Mouse (Mus musculus) stomach, embryonic 14.5 days (tissue): ENCODE results near the gene Mrpl10. TPM values are rescaled to one million over a fixed set of nuclear protein-coding genes. Genes with fewer than 3 reads are reported as not detected.

ENCODE experiments used
- ATAC-seq: fragments of 200-750 bp; cut with Nextera tagmentation; 2 replicates; pipeline ENCODE4 v1.8.0; 2017; ENCODE audit warnings: low read depth, moderate TSS enrichment; ENCODE audit not compliant: insufficient number of reproducible peaks, insufficient read depth, low FRiP score
- H3K27ac ChIP-seq: fragments of 300-500 bp; sonication (generic); 2 replicates; pipeline ENCODE4 v1.5.1; 2014; ENCODE audit warnings: mild to moderate bottlenecking, low read length, moderate library complexity, mixed read lengths
- H3K27me3 ChIP-seq: fragments of 300-500 bp; sonication (generic); 2 replicates; pipeline ENCODE4 v1.6.1; 2014; ENCODE audit warnings: low read length, control low read depth, mixed read lengths; ENCODE audit not compliant: control insufficient read depth, insufficient read depth
- H3K36me3 ChIP-seq: fragments of 300-500 bp; sonication (generic); 2 replicates; pipeline ENCODE4 v1.6.1; 2014; ENCODE audit warnings: mild to moderate bottlenecking, control low read depth, low read length, moderate library complexity, mixed read lengths; ENCODE audit not compliant: control insufficient read depth, insufficient read depth
- H3K4me1 ChIP-seq: fragments of 300-500 bp; sonication (generic); 2 replicates; pipeline ENCODE4 v1.6.1; 2014; ENCODE audit warnings: low read length, control low read depth, mixed read lengths; ENCODE audit not compliant: control insufficient read depth, insufficient read depth
- H3K4me2 ChIP-seq: fragments of 300-500 bp; sonication (generic); replicated peaks from 2 replicates; pipeline ENCODE4 v1.6.1; 2014; ENCODE audit warnings: low read depth, low read length, control low read depth
- H3K4me3 ChIP-seq: fragments of 300-500 bp; sonication (generic); 2 replicates; pipeline ENCODE4 v1.5.1; 2014; ENCODE audit warnings: low read depth, low read length, control low read depth
- H3K9ac ChIP-seq: fragments of 300-500 bp; sonication (generic); replicated peaks from 2 replicates; pipeline ENCODE4 v1.6.1; 2014; ENCODE audit warnings: low read depth, mild to moderate bottlenecking, control low read depth, low read length, moderate library complexity, mixed read lengths
- H3K9me3 ChIP-seq: fragments of 300-500 bp; sonication (generic); 2 replicates; pipeline ENCODE4 v1.6.1; 2016; ENCODE audit warnings: low read depth, low read length, control low read depth; ENCODE audit not compliant: control insufficient read depth
- WGBS: fragments of 180-500 bp; shearing (Covaris S2); extraction: QIAGEN DNeasy Blood & Tissue Kit; methylation state at CpG from one replicate; pipeline ENCODE4 v1.1.7; 2014; 5-methylcytosine and 5-hydroxymethylcytosine counted together
- polyA plus RNA-seq: library from polyadenylated mRNA; unstranded; fragments of >200 nt; fragmentation: Nextera tagmentation; extraction: Ambion mirVana; gene quantifications from 2 replicates; pipeline ENCODE4 v1.2.1, GENCODE M21; 2014

Mrpl10 gene
- polyA plus RNA-seq, 1 experiment from 2014 or later = 89.2 TPM

DNA sequence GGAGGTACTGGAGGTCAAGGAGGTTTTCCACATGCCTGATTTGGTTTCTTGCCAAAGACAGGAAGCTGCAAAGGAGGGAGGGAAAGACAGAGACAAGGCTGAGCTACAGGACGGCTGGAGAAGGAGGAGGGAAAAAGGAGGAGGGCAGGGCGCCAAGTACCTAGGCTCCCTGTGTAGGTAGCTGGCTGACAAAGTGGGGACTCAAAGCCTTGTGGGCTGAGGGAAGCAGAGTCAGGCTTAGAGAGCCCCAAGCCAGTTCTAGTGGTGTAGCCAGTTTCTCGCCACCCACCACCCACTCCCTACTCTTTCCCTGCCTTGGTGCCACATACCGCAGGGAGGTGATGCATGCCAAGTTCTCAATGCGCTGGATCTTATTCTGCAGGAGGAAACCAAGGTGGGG lies 5.2 kb upstream of the Mrpl10 start:
- no peaks in the 10 kb centered on the region; the same call in 1 of the 2 replicates for H3K36me3 ChIP-seq
- H3K9me3 ChIP-seq = no peaks in the 10 kb centered on the region
- H3K9ac ChIP-seq = no peak overlapping the region
- H3K4me1 ChIP-seq = no peaks in the 10 kb centered on the region
- H3K4me3 ChIP-seq = no peak overlapping the region
- ATAC-seq = no peak
- no peak overlapping the region for H3K4me2 ChIP-seq
- 76% methylated on average over 5 of the region's 5 CpGs for WGBS
- no peaks in the 10 kb centered on the region for H3K27me3 ChIP-seq
- H3K27ac ChIP-seq = no peak overlapping the region

DNA sequence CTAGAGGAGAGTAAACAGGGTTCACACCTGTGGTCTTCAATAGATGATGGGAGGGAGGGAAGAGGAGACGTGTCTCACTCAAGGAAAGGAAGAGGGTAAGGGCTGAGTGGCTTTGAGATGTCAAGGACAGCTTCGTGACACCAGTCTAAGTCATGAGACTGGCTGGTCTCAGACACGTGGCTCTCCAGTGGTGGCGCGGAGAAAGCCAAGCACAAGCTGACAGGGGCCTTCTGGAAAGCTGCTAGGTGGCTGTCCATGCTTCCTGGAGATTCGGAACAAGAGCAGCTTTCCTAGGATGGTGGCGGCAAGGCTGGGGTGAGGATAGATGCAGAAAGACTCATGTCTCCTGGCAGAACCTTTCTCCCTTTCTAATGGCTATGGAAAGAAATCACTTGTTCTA lies 2.5 kb upstream of the Mrpl10 start:
- H3K4me3 ChIP-seq = no peak overlapping the region
- H3K27me3 ChIP-seq = no peaks in the 10 kb centered on the region
- H3K36me3 ChIP-seq = no peaks in the 10 kb centered on the region
- H3K9ac ChIP-seq = no peak overlapping the region
- H3K27ac ChIP-seq = no peak overlapping the region
- H3K4me2 ChIP-seq = no peak overlapping the region
- WGBS = 58% methylated on average over 7 of the region's 7 CpGs
- no peaks in the 10 kb centered on the region for H3K9me3 ChIP-seq
- no peak for ATAC-seq
- peaks cover 4% of the 10 kb centered on the region; the same call in 1 of the 2 replicates for H3K4me1 ChIP-seq

DNA sequence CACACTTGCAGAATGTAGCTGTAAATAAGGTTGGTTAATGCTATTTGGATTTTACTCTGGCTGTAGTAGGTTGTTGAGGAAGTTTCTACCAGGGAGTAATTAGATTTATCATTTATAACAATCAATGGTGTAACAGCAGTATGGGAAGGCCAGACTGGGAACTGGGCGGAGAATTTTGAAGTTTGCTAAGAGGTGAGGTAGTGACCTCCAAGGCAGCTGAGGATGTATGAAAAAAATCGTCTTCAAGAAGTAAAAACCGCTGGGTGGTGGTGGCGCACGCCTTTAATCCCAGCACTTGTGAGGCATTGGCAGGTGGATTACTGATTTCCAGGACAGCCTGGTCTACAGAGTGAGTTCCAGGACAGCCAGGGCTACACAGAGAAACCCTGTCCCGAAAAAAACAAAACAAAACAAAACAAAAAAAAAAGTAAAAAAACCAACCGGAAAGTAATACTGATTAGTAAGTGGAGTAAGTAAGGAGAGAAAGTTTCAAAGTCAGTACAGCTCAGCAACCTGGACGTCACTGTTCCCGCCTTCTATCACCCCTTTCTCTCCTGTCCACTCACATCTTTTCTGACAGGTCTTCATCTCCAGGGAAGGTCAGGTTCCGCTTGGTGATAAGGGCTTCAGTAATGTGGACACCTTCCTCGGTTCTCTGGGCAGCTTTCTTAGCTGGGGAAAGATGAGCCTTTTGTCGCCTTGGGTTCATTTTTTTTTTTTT lies 899 bp upstream of the Mrpl10 start:
- peak overlapping the region; percentile 82 for H3K4me3 ChIP-seq
- no peak for ATAC-seq
- no peaks in the 10 kb centered on the region for H3K9me3 ChIP-seq
- peak overlapping the region; percentile 63 for H3K4me2 ChIP-seq
- H3K9ac ChIP-seq = no peak overlapping the region
- H3K36me3 ChIP-seq = no peaks in the 10 kb centered on the region; the same call in 1 of the 2 replicates
- H3K27me3 ChIP-seq = no peaks in the 10 kb centered on the region
- H3K27ac ChIP-seq = no peak overlapping the region
- 41% methylated on average over 12 of the region's 12 CpGs for WGBS
- H3K4me1 ChIP-seq = peaks cover 4% of the 10 kb centered on the region; the same call in 1 of the 2 replicates

DNA sequence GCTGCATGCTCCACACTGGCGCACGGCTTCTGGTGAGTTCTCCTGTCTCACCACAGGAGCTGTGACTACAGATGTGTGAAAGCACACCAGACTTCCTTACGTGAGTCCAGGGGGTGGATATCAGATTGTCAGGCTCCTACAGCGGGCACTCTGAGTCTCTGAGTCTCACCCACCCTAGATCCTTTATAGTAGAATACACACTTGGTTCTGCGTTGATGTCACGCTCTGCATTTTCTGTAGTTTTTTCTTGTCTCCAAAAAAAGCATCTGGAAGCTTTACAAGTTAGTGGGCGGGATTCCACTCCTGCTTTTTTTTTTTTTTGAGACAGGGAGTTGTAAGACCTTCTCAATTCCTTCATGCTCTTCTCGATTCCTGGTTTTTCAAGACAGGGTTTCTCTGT lies 3.5 kb downstream of the Mrpl10 start:
- H3K27me3 ChIP-seq = no peaks in the 10 kb centered on the region

DNA sequence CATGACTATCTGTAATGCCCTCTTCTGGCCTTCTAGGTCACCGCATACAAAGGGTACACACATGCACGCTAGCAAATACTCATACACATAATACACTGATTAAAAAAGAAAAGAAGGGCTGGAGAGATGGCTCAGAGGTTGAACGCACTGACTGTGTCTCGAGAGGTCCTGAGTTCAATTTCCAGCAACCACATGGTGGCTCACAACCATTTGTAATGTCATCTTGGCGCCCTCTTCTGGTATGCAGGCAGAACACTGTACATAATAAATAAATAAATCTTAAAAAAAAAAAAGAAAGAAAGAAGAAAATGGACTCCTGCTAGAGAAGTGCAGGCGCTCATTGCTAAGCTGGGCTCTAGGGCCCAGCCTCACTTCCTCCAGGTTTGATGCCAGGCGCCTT lies 4.5 kb downstream of the Mrpl10 start:
- 83% methylated on average over 7 of the region's 7 CpGs for WGBS
- H3K4me2 ChIP-seq = no peak overlapping the region
- H3K4me1 ChIP-seq = peaks cover 8% of the 10 kb centered on the region; the same call in 1 of the 2 replicates
- H3K9ac ChIP-seq = no peak overlapping the region
- H3K27ac ChIP-seq = no peak overlapping the region
- H3K9me3 ChIP-seq = no peaks in the 10 kb centered on the region
- peaks cover 18% of the 10 kb centered on the region for H3K36me3 ChIP-seq
- ATAC-seq = no peak
- H3K4me3 ChIP-seq = no peak overlapping the region
- H3K27me3 ChIP-seq = no peaks in the 10 kb centered on the region

More for the DNA sequence above, 3.5 kb downstream of the Mrpl10 start:
- Histone ChIP-seq H3K9ac (no peak overlapping the region), H3K4me3 (no peak overlapping the region), H3K4me2 (no peak overlapping the region), H3K4me1 (peaks cover 4% of the 10 kb centered on the region; the same call in 1 of the 2 replicates), H3K36me3 (peaks cover 18% of the 10 kb centered on the region), H3K27ac (no peak overlapping the region), H3K9me3 (no peaks in the 10 kb centered on the region)
- WGBS = 93% methylated on average over 8 of the region's 8 CpGs
- no peak for ATAC-seq

DNA sequence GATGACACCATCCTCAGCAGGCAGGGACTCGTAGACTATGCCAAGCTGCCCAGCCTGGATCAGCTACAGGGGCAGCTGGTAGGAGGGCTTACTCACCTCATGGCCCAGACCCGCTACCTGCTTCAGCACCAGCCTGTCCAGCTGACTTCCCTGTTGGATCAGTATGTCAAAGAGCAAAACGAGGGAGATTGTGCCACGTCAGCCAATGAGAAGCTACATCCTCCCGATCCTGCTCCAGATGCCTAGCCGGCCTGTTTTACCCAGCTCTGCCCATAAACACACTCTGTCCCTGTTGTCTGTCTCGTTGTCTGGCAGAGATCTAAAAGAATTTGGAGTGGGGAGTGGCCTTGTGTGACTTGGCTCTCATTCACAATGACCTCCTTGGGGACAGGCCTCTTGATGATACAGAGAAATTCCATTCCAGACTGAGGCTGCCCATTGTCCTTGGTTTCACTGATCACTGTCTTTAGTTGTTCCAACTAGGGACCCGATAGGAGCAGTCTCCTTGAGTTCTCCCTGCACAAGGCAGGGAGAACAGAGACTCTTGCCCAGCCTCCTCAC lies 6.8 kb downstream of the Mrpl10 start:
- Histone ChIP-seq H3K4me1 (peaks cover 19% of the 10 kb centered on the region), H3K27ac (no peak overlapping the region), H3K4me3 (no peak overlapping the region), H3K36me3 (peaks cover 18% of the 10 kb centered on the region), H3K27me3 (no peaks in the 10 kb centered on the region), H3K9ac (no peak overlapping the region), H3K4me2 (no peak overlapping the region), H3K9me3 (no peaks in the 10 kb centered on the region)
- no peak for ATAC-seq
- WGBS = 80% methylated on average over 8 of the region's 8 CpGs

DNA sequence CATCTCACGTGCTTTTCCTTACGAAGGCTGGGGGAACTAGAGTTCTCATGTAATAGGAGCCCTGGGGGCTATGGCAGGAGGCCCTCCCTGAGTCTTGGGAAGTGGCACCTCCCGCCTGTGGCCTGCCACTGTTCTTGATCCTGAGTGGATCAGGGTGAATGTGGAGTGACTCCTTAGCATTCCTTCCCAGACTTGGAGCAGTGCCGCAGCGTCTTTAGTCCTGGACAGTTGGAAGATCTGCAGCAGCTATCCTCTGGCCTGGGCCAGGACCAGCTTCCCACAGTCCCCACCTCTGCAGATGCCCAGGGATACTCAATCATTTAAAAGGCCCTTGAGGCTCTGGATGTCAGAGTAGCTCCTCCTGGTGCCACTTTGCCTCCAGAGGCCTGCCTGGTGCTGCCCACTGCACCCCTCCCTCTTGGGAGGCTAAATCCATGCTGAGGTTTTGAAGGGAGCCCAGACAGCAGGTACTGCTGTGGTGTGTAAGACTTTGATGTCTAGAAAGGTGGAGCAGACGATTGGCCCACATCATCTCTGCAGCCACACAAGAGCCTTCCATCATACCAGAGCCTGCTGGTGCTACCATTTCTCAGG lies 8.2 kb downstream of the Mrpl10 start:
- no peaks in the 10 kb centered on the region for H3K27me3 ChIP-seq
- H3K9ac ChIP-seq = no peak overlapping the region
- peaks cover 29% of the 10 kb centered on the region for H3K36me3 ChIP-seq
- H3K4me3 ChIP-seq = no peak overlapping the region
- no peak overlapping the region for H3K27ac ChIP-seq
- H3K9me3 ChIP-seq = no peaks in the 10 kb centered on the region
- peaks cover 19% of the 10 kb centered on the region for H3K4me1 ChIP-seq
- H3K4me2 ChIP-seq = no peak overlapping the region
- ATAC-seq = no peak
- 71% methylated on average over 6 of the region's 6 CpGs for WGBS

DNA sequence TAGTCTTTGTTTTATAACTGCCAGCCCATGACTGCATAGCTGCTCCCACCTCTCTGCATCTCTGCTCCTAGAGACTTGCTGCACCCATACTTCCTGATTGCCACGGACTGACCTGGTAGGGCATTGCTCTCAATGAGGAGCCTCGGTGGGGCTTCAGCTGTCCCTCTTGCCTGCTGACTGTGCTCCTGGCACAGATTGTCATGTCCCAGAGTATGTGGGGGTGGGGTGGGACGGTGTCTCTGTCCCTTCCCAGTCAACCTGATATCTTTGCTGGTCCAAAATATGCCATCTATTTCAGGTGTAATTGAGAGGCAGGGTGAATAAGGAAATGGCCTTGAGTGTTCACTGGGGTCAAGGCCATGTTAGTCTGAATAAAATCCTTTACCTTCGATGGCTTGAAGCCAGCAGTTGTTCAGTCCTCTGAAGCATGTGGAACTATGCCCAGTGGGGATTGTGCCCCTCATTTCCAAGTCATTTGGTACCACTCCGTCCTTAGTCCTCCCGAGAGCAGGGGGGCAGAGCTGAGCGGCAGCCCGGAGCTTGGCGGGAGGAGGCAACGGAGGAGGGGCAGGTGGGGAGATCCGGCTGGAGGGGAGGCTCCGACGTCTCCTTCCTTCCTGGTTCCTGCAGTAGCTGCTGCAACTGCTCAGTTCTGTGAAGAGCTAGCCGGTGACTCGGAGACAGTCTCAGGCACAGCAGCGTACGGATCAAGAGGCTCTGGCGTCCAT lies 9.0 kb downstream of the Mrpl10 start, which contains the start of gene Osbpl7:
Gene Osbpl7 (plus strand): TSS at position 413 of the 728 bp plus-strand sequence.
- no peaks in the 10 kb centered on the region for H3K9me3 ChIP-seq
- H3K36me3 ChIP-seq = peaks cover 33% of the 10 kb centered on the region
- WGBS = 6% methylated on average over 18 of the region's 18 CpGs
- peak; percentile 83 for ATAC-seq
- H3K4me2 ChIP-seq = peak within 1 kb of the TSS; percentile 95
- peak within 1 kb of the TSS; percentile 33; the same call in 1 of the 2 replicates for H3K27ac ChIP-seq
- peak within 1 kb of the TSS; percentile 72 for H3K4me3 ChIP-seq
- H3K9ac ChIP-seq = peak within 1 kb of the TSS; percentile 83
- no peaks in the 10 kb centered on the region for H3K27me3 ChIP-seq
- peaks cover 19% of the 10 kb centered on the region for H3K4me1 ChIP-seq
